Mouse (Mus musculus) cerebellum, adult 2 months (tissue): ENCODE measurements at regions not wholly inside any gene's neighbourhood (a gene's known extent, or its start where the extent isn't known, plus 50 kb on each side); places are given as distances from the start of the nearest gene placed in this dataset.

ENCODE experiments used
- CTCF ChIP-seq: fragments of 200-500 bp; IDR thresholded peaks from 2 replicates; pipeline ENCODE4 v1.5.1; 2011; ENCODE audit warnings: low read depth, mild to moderate bottlenecking, control low read depth, low read length, moderate library complexity, borderline replicate concordance; ENCODE audit not compliant: insufficient read depth
- POLR2A ChIP-seq: fragments of 200-500 bp; IDR thresholded peaks from 2 replicates; pipeline ENCODE4 v1.6.1; 2011; ENCODE audit warnings: low read length, control low read depth, borderline replicate concordance; ENCODE audit not compliant: insufficient read depth

DNA sequence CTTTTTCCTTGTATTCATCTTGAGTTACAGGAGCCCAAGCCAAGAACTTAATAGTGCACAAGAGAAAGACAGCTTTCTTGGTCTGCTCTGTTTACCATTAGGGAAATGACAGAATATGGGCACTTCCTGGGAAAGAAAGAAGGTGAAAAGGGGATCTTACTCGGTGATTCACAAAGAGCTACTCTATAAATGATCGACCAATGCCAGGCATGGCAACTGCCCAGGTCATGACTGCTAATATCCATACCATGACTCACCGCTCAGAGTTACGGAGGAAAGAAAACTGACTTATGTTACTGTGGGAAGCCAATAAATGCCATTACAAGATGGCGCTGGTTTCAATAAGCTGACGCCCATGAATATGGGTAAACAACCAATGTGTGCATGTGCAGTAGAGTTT is 204.1 kb upstream of the Prok2 start:
- TF ChIP-seq CTCF (no peak), POLR2A (no peak)
